Mouse (Mus musculus) testis, adult 2 months (tissue): ENCODE results near the gene Faap20.

ENCODE experiments used
- CTCF ChIP-seq: fragments of 200-500 bp; IDR thresholded peaks from 2 replicates; pipeline ENCODE4 v1.5.1; 2012; ENCODE audit warnings: low read depth, mild to moderate bottlenecking, inconsistent platforms, low read length, moderate library complexity; ENCODE audit not compliant: control insufficient read depth, insufficient read depth, insufficient replicate concordance
- POLR2A ChIP-seq: fragments of 200-500 bp; IDR thresholded peaks from 2 replicates; pipeline ENCODE4 v1.6.1; 2012; ENCODE audit warnings: low read depth, mild to moderate bottlenecking, inconsistent platforms, low read length, moderate library complexity; ENCODE audit not compliant: control insufficient read depth

GRCm38 (mm10) chr4:155214793-155215192 lies 34.8 kb upstream of the Faap20 start:
- TF ChIP-seq POLR2A (no peak), CTCF (no peak)
